Mouse (Mus musculus): Measurements from ENCODE around the gene Arf4. TPM values are rescaled to one million over a fixed set of nuclear protein-coding genes. Genes with fewer than 3 reads are reported as not detected.

The Arf4 gene
- 10 to 100 TPM; 72.4 to 77.6 TPM for total RNA-seq (2021)

GRCm38 (mm10) chr14:26637851-26638707 is at the start of gene Arf4:
Gene Arf4 (plus strand): TSS chr14:26638074.
- intact Hi-C loops (cut with DNase I) = loop anchor here (2.0 to 5.0 kb wide), 3 partner anchors 56 to 147 kb away; no protein-coding TSS in a partner anchor

GRCm38 (mm10) chr14:26591353-26591752 is 46.5 kb upstream of the Arf4 start:
- no peak for DNase-seq (ENCODE audit: low spot score)
- intact Hi-C loops (cut with DNase I) = no loop called here

More at GRCm38 (mm10) chr14:26637851-26638707, at the start of gene Arf4:
- peak; percentile 98 for DNase-seq (ENCODE audit: low spot score)

GRCm38 (mm10) chr14:26593281-26593895 is 44.5 kb upstream of the Arf4 start:
- no peak for DNase-seq (ENCODE audit: low spot score)
- intact Hi-C loops (cut with DNase I) = no loop called here

- intact Hi-C loops (cut with DNase I) = no loop called here
- DNase-seq (ENCODE audit: low spot score) = no peak
Observed at GRCm38 (mm10) chr14:26595167-26595566, 42.7 kb upstream of the Arf4 start.

GRCm38 (mm10) chr14:26595695-26596365 is 42.0 kb upstream of the Arf4 start:
- intact Hi-C loops (cut with DNase I) = no loop called here

GRCm38 (mm10) chr14:26605354-26605753 is 32.5 kb upstream of the Arf4 start:
- DNase-seq (ENCODE audit: low spot score) = no peak
- intact Hi-C loops (cut with DNase I) = no loop called here

More at GRCm38 (mm10) chr14:26595695-26596365, 42.0 kb upstream of the Arf4 start:
- no peak for DNase-seq (ENCODE audit: low spot score)

GRCm38 (mm10) chr14:26609674-26610073 is 28.2 kb upstream of the Arf4 start:
- intact Hi-C loops (cut with DNase I) = no loop called here
- DNase-seq (ENCODE audit: low spot score) = no peak

GRCm38 (mm10) chr14:26610689-26611088 is 27.2 kb upstream of the Arf4 start:
- intact Hi-C loops (cut with DNase I) = no loop called here
- no peak for DNase-seq (ENCODE audit: low spot score)

GRCm38 (mm10) chr14:26625301-26625700 is 12.6 kb upstream of the Arf4 start:
- no peak for DNase-seq (ENCODE audit: low spot score)
- intact Hi-C loops (cut with DNase I) = no loop called here

GRCm38 (mm10) chr14:26626605-26627140 is 11.2 kb upstream of the Arf4 start:
- intact Hi-C loops (cut with DNase I) = no loop called here
- DNase-seq (ENCODE audit: low spot score) = no peak

- intact Hi-C loops (cut with DNase I) = loop anchor here (5.0 kb wide), 1 partner anchor 55 kb away; no protein-coding TSS in a partner anchor
- peak; percentile 3 for DNase-seq (ENCODE audit: low spot score)
Observed at GRCm38 (mm10) chr14:26637025-26637850, 636 bp upstream of the Arf4 start.

- DNase-seq (ENCODE audit: low spot score) = peak; percentile 55
- intact Hi-C loops (cut with DNase I) = loop anchor here (2.0 to 5.0 kb wide), 3 partner anchors 56 to 148 kb away; no protein-coding TSS in a partner anchor
Observed at GRCm38 (mm10) chr14:26638708-26639084, 822 bp downstream of the Arf4 start.

GRCm38 (mm10) chr14:26639251-26639650 is 1.4 kb downstream of the Arf4 start:
- DNase-seq (ENCODE audit: low spot score) = no peak
- intact Hi-C loops (cut with DNase I) = loop anchor here (2.0 to 5.0 kb wide), 3 partner anchors 57 to 148 kb away; no protein-coding TSS in a partner anchor

- intact Hi-C loops (cut with DNase I) = loop anchor here (2.0 to 5.0 kb wide), 3 partner anchors 58 to 149 kb away; no protein-coding TSS in a partner anchor
Observed at GRCm38 (mm10) chr14:26639961-26640360, 2.1 kb downstream of the Arf4 start.

GRCm38 (mm10) chr14:26643006-26643624 is 5.2 kb downstream of the Arf4 start:
- no peak for DNase-seq (ENCODE audit: low spot score)
- intact Hi-C loops (cut with DNase I) = no loop called here

More at GRCm38 (mm10) chr14:26639961-26640360, 2.1 kb downstream of the Arf4 start:
- no peak for DNase-seq (ENCODE audit: low spot score)

- intact Hi-C loops (cut with DNase I) = no loop called here
- DNase-seq (ENCODE audit: low spot score) = no peak
Observed at GRCm38 (mm10) chr14:26645989-26646650, 8.2 kb downstream of the Arf4 start.

GRCm38 (mm10) chr14:26647811-26648210 is 9.9 kb downstream of the Arf4 start:
- no peak for DNase-seq (ENCODE audit: low spot score)
- intact Hi-C loops (cut with DNase I) = no loop called here

- no peak for DNase-seq (ENCODE audit: low spot score)
- intact Hi-C loops (cut with DNase I) = no loop called here
Observed at GRCm38 (mm10) chr14:26651901-26652300, 14.0 kb downstream of the Arf4 start.
